Mouse (Mus musculus) heart, adult 2 months (tissue): ENCODE results near the gene Cenpf.

Experiments
- CTCF ChIP-seq: fragments of 200-600 bp; IDR thresholded peaks from 2 replicates; pipeline ENCODE4 v1.8.1; 2022; ENCODE audit warnings: antibody characterized with exemption, mild to moderate bottlenecking, moderate library complexity
- POLR2A ChIP-seq: fragments of 200-500 bp; IDR thresholded peaks from 2 replicates; pipeline ENCODE4 v1.6.1; 2011; ENCODE audit warnings: mild to moderate bottlenecking, low read depth, low read length, control low read depth; ENCODE audit not compliant: insufficient read depth

GRCm38 (mm10) chr1:189624756-189625155 lies 63.1 kb downstream of the Cenpf start:
- TF ChIP-seq POLR2A (no peak), CTCF (no peak)
